Mouse (Mus musculus): ENCODE measurements around the gene Rfc2. TPM values are rescaled to one million over a fixed set of nuclear protein-coding genes. Genes with fewer than 3 reads are reported as not detected.

Rfc2 gene
- total and polyA plus RNA-seq, 3 experiments, result 222 to 283 (median 237) TPM

DNA sequence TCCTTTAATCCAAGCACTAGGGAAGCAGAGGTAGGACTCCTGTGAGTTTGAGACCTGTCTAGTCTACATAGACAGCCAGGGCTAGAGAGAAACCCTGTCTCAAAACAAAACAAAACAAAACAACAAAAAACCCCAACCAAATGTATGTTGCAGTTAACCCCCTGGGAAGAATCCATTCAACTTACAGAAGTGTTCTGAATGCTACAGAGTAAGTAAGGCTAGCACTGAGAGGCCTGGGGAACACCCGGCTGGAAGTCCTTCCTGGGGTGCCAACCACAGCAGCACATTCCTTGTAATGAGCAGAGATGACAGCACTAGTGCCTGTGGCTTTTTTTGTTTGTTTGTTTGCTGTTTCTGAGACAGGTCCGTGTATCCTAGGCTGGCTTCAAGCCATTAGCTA lies 51.7 kb downstream of the Rfc2 start:
- H3K79me2 ChIP-seq (replicated peaks; ENCODE audit: control insufficient read depth, extremely low read depth, insufficient read depth, poor library complexity, severe bottlenecking), result peaks cover 98% of the 10 kb centered on the region
- H3K4me2 ChIP-seq (ENCODE audit: insufficient read depth, low read depth, poor library complexity, severe bottlenecking), result no peak overlapping the region
- no peak for DNase-seq (ENCODE audit: extremely low read depth)
- TF ChIP-seq BHLHE40 (IDR thresholded peaks at IDR 0.05; ENCODE audit: low read depth, low read length) (no peak), MXI1 (IDR thresholded peaks at IDR 0.05; ENCODE audit: low read depth, low read length) (no peak), POLR2AphosphoS2 (IDR thresholded peaks at IDR 0.05; ENCODE audit: low read depth, low read length) (no peak), CTCF (conservative IDR thresholded peaks at IDR 0.05 in 1 of 2, IDR thresholded peaks at IDR 0.05 in 1 of 2; ENCODE audit: low read depth in 2 of 2, low read length in 2 of 2) (no peak), RCOR1 (conservative IDR thresholded peaks at IDR 0.05; ENCODE audit: low read depth, low read length) (no peak), MEF2A (IDR thresholded peaks at IDR 0.05; ENCODE audit: borderline replicate concordance, low read depth, low read length) (no peak), MAFK (IDR thresholded peaks at IDR 0.05; ENCODE audit: insufficient replicate concordance, low read length) (no peak), RAD21 (IDR thresholded peaks at IDR 0.05; ENCODE audit: low read depth, low read length) (no peak), ELF1 (IDR thresholded peaks at IDR 0.05; ENCODE audit: low read depth, low read length) (no peak), KAT2A (IDR thresholded peaks at IDR 0.05; ENCODE audit: insufficient replicate concordance, low read length) (no peak), ZC3H11A (IDR thresholded peaks at IDR 0.05; ENCODE audit: low read depth, low read length) (no peak), CHD2 (IDR thresholded peaks at IDR 0.05; ENCODE audit: low read length) (no peak), ZKSCAN1 (IDR thresholded peaks at IDR 0.05; ENCODE audit: borderline replicate concordance, low read depth, low read length) (no peak), E2F4 (IDR thresholded peaks at IDR 0.05; ENCODE audit: insufficient replicate concordance, low read depth, low read length) (no peak), NRF1 (IDR thresholded peaks at IDR 0.05; ENCODE audit: low read depth, low read length) (no peak), NELFE (IDR thresholded peaks at IDR 0.05; ENCODE audit: low read depth, low read length) (no peak), MYC (IDR thresholded peaks at IDR 0.05; ENCODE audit: low read depth, low read length) (no peak), ZNF384 (IDR thresholded peaks at IDR 0.05; ENCODE audit: low read depth, low read length) (no peak)
- H3K27me3 ChIP-seq (replicated peaks), result no peaks in the 10 kb centered on the region
- peaks cover 0 to 27% of the 10 kb centered on the region in 2 experiments; a peak in 3 of 4 replicates for H3K4me1 ChIP-seq (ENCODE audit: control insufficient read depth in 1 of 2, insufficient read depth in 2 of 2)
- dilution Hi-C loops (cut with MboI; ENCODE audit: extremely low pct_ligation_motif_present, extremely low pct_unique_long_range_greater_than_20kb, low sequenced_read_pairs) (no loop called here), in situ Hi-C loops (cut with MboI; ENCODE audit: low pct_ligation_motif_present, low pct_unique_long_range_greater_than_20kb, low sequenced_read_pairs) (no loop called here)
- H3K9ac ChIP-seq (ENCODE audit: insufficient read depth, low read depth), result no peak overlapping the region
- H3K36me3 ChIP-seq (replicated peaks in 1 of 2; ENCODE audit: control insufficient read depth in 1 of 2, insufficient read depth in 1 of 2, low read length in 1 of 2), result peaks cover 49 to 83% of the 10 kb centered on the region in 2 experiments
- no peaks in the 10 kb centered on the region for H3K9me3 ChIP-seq (replicated peaks; ENCODE audit: low read length)
- H3K4me3 ChIP-seq (replicated peaks in 1 of 3; ENCODE audit: low read depth in 2 of 3, low read length in 2 of 3, poor library complexity in 1 of 3), result no peak overlapping the region
- no peak overlapping the region for H3K27ac ChIP-seq (ENCODE audit: insufficient read depth, low read depth)

DNA sequence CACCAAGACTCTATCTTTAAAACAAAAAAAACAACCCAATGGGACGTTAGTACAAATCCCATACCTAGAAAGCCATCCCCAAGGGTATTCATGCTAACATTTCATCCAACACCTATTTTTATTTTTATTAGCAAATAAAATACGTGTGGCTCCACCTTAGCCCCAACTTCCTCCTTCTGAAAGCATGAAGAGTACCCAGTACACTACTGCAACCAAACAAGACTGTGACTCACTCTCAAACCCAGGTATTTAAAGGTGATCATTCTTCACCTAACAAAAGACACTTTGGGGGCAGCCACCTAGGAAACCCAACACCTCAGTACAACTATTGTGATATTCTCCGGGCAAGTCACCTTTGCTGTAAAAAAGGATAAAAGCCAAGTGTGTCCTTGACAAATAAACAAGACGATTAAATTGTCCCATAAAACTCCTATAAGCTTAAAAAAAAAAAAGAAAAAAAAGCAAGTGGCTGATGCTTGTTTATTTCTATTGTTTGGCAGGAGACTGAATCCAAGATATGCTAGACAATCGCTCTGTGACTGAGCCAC lies 56.7 kb downstream of the Rfc2 start:
- Histone ChIP-seq H3K4me1 (ENCODE audit: control insufficient read depth in 1 of 2, insufficient read depth in 2 of 2) (peaks cover 2 to 26% of the 10 kb centered on the region in 2 experiments; a peak in 3 of 4 replicates), H3K4me3 (replicated peaks in 1 of 3; ENCODE audit: low read depth in 2 of 3, low read length in 2 of 3, poor library complexity in 1 of 3) (peak overlapping the region; percentile 90 to 97 (median 94)), H3K36me3 (replicated peaks in 1 of 2; ENCODE audit: control insufficient read depth in 1 of 2, insufficient read depth in 1 of 2, low read length in 1 of 2) (peaks cover 18 to 38% of the 10 kb centered on the region in 2 experiments), H3K4me2 (ENCODE audit: insufficient read depth, low read depth, poor library complexity, severe bottlenecking) (peak overlapping the region; percentile 98), H3K27me3 (replicated peaks) (no peaks in the 10 kb centered on the region), H3K27ac (ENCODE audit: insufficient read depth, low read depth) (no peak overlapping the region), H3K79me2 (replicated peaks; ENCODE audit: control insufficient read depth, extremely low read depth, insufficient read depth, poor library complexity, severe bottlenecking) (peaks cover 61% of the 10 kb centered on the region), H3K9ac (ENCODE audit: insufficient read depth, low read depth) (peak overlapping the region; percentile 95), H3K9me3 (replicated peaks; ENCODE audit: low read length) (no peaks in the 10 kb centered on the region)
- dilution Hi-C loops (cut with MboI; ENCODE audit: extremely low pct_ligation_motif_present, extremely low pct_unique_long_range_greater_than_20kb, low sequenced_read_pairs), result no loop called here
- TF ChIP-seq BHLHE40 (IDR thresholded peaks at IDR 0.05; ENCODE audit: low read depth, low read length) (no peak), ETS1 (conservative IDR thresholded peaks at IDR 0.05; ENCODE audit: low read depth, low read length) (no peak), MAFK (IDR thresholded peaks at IDR 0.05; ENCODE audit: insufficient replicate concordance, low read length) (no peak), CHD1 (IDR thresholded peaks at IDR 0.05; ENCODE audit: low read depth, low read length) (peak; percentile 62; the same call in 1 of the 2 replicates), UBTF (IDR thresholded peaks at IDR 0.05; ENCODE audit: low read depth, low read length) (no peak), MAZ (IDR thresholded peaks at IDR 0.05; ENCODE audit: low read depth, low read length) (no peak), E2F4 (IDR thresholded peaks at IDR 0.05; ENCODE audit: insufficient replicate concordance, low read depth, low read length) (no peak), TBP (conservative IDR thresholded peaks at IDR 0.05; ENCODE audit: low read depth, low read length) (no peak), TCF12 (IDR thresholded peaks at IDR 0.05; ENCODE audit: low read depth, low read length) (no peak), MXI1 (IDR thresholded peaks at IDR 0.05; ENCODE audit: low read depth, low read length) (peak; percentile 10; the same call in 1 of the 2 replicates), MYC (IDR thresholded peaks at IDR 0.05; ENCODE audit: low read depth, low read length) (no peak), MAX (IDR thresholded peaks at IDR 0.05; ENCODE audit: low read length) (no peak), POLR2AphosphoS2 (IDR thresholded peaks at IDR 0.05; ENCODE audit: low read depth, low read length) (no peak), NELFE (IDR thresholded peaks at IDR 0.05; ENCODE audit: low read depth, low read length) (no peak), HCFC1 (IDR thresholded peaks at IDR 0.05; ENCODE audit: low read depth, low read length) (no peak), ELF1 (IDR thresholded peaks at IDR 0.05; ENCODE audit: low read depth, low read length) (no peak)
- in situ Hi-C loops (cut with MboI; ENCODE audit: low pct_ligation_motif_present, low pct_unique_long_range_greater_than_20kb, low sequenced_read_pairs), result no loop called here
- no peak for DNase-seq (ENCODE audit: extremely low read depth)
